Mouse (Mus musculus): ENCODE results near the gene Nhp2.

DNA sequence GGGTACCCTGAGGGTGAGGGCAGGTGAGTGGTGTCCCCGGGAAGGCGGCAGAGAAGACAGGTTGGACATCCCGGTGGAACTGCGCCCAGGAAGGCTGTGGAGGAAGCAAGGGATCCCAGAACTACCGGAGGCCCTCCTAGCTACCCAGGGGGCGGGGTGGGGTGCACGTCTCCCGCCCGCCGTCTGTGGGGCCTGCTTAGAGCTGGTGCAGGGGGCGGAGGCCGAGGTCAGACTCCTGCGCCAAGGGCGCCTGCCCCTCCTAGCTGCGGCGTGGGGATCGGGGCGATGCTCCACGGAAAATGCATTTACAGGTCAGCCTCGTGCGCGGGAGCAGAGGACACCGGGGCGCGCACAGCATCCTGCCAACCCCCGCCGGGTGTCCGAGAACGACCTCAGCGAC lies 30.7 kb downstream of the Nhp2 start:
- no peak for TF ChIP-seq CTCF (IDR thresholded peaks at IDR 0.05; ENCODE audit: extremely low read depth, insufficient read depth, low read length)
- no peak for TF ChIP-seq POLR2A (IDR thresholded peaks at IDR 0.05; ENCODE audit: extremely low read depth, insufficient read depth, low read length)
